Mouse (Mus musculus): ENCODE data around the gene Actn1. TPM values are rescaled to one million over a fixed set of nuclear protein-coding genes. Genes with fewer than 3 reads are reported as not detected.

The Actn1 gene
- total and polyA plus RNA-seq, 3 experiments, result 29.0 to 31.7 (median 30.6) TPM

DNA sequence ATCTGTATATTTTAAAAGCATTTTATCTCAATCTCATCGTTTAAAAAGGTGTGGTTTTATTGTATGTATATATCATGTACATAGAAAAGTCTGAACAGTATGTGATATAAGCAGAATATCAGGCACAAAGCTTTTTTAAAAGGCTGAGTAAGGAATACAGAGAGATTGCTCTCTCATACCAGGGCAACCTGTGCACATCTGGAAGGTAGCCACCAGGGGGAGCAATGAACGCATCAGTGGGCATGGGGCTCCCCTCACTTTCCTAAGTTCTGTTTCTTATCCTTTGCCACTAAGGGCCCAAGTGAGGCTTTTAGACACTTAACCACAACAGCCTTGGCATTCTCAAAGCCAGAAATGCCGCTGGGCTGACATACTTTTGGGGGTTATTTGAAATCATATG lies 61.7 kb downstream of the Actn1 start:
- Histone ChIP-seq H3K4me3 (no peak overlapping the region), H3K79me2 (replicated peaks; ENCODE audit: control insufficient read depth, insufficient read depth, low read length) (no peaks in the 10 kb centered on the region), H3K36me3 (ENCODE audit: control insufficient read depth, insufficient read depth, low read length) (no peaks in the 10 kb centered on the region), H3K4me1 (ENCODE audit: control insufficient read depth, insufficient read depth, low read length) (no peaks in the 10 kb centered on the region; the same call in 1 of the 2 replicates), H3K9ac (ENCODE audit: low read depth, low read length) (no peak overlapping the region), H3K27me3 (ENCODE audit: control insufficient read depth, insufficient read depth, low read length) (no peaks in the 10 kb centered on the region), H3K27ac (no peak overlapping the region)
- TF ChIP-seq EP300 (IDR thresholded peaks at IDR 0.05; ENCODE audit: insufficient read depth, low read depth, low read length), result peak; percentile 72
- no peak for TF ChIP-seq POLR2A (IDR thresholded peaks at IDR 0.05; ENCODE audit: insufficient read depth, low read depth, low read length)
- TF ChIP-seq CTCF (IDR thresholded peaks at IDR 0.05), result peak; percentile 99
- WGBS, result 16% methylated on average over 3 of the region's 3 CpGs
- DNase-seq, result peak; percentile 70 to 74
- intact Hi-C loops (cut with DNase I), result loop anchor here (1.0 to 2.0 kb wide), 4 partner anchors 30 to 178 kb away; no protein-coding TSS in a partner anchor

DNA sequence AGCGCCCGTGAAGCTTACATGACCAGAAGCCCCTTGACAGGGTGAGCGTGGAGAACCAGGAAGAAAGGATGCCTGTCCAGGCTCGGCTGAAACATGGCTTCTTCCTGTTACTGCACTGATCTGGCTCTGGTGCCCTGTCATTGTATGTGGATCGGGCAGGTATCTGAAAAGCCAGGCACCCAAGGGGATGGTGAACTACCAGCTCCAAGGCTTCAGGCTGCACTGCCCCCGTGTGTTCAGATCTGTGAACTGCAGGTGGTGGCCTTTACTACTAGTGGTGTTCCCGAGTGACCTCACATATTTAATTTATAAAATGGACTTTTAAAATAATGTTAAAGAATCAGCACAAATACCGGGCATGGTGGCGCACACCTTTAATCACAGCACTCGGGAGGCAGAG lies 62.8 kb downstream of the Actn1 start:
- H3K79me2 ChIP-seq (replicated peaks; ENCODE audit: control insufficient read depth, insufficient read depth, low read length), result no peaks in the 10 kb centered on the region
- H3K27me3 ChIP-seq (ENCODE audit: control insufficient read depth, insufficient read depth, low read length), result no peaks in the 10 kb centered on the region
- H3K27ac ChIP-seq, result no peak overlapping the region
- H3K9ac ChIP-seq (ENCODE audit: low read depth, low read length), result no peak overlapping the region
- intact Hi-C loops (cut with DNase I), result no loop called here
- H3K4me3 ChIP-seq, result no peak overlapping the region
- peak; percentile 25 to 59 for DNase-seq
- TF ChIP-seq CTCF (IDR thresholded peaks at IDR 0.05), result peak; percentile 80
- no peak for TF ChIP-seq EP300 (IDR thresholded peaks at IDR 0.05; ENCODE audit: insufficient read depth, low read depth, low read length)
- no peak for TF ChIP-seq POLR2A (IDR thresholded peaks at IDR 0.05; ENCODE audit: insufficient read depth, low read depth, low read length)
- WGBS, result 73% methylated on average over 10 of the region's 10 CpGs
- no peaks in the 10 kb centered on the region; the same call in 1 of the 2 replicates for H3K4me1 ChIP-seq (ENCODE audit: control insufficient read depth, insufficient read depth, low read length)
- no peaks in the 10 kb centered on the region for H3K36me3 ChIP-seq (ENCODE audit: control insufficient read depth, insufficient read depth, low read length)

DNA sequence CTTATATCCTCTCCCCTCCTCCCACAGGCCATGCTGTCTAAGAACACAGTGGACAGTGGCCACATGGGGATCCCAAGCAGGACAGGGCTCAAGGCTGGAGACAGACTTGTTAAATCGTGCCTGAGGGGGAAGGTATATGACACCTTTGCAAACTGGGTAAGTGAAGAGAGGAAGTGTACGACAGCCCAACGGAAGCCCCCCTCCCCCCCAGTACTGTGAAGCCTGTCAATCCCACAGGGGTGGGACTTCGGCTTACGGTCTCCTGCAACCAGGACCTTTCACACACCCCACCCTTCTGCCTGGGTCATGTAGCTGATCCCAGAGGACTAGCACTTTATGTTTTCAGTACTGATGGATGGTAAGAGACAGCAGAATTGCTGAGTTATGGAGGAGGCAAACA lies 68.4 kb downstream of the Actn1 start:
- Histone ChIP-seq H3K9ac (ENCODE audit: low read depth, low read length) (no peak overlapping the region), H3K36me3 (ENCODE audit: control insufficient read depth, insufficient read depth, low read length) (no peaks in the 10 kb centered on the region), H3K27me3 (ENCODE audit: control insufficient read depth, insufficient read depth, low read length) (no peaks in the 10 kb centered on the region), H3K4me1 (ENCODE audit: control insufficient read depth, insufficient read depth, low read length) (no peaks in the 10 kb centered on the region), H3K79me2 (replicated peaks; ENCODE audit: control insufficient read depth, insufficient read depth, low read length) (no peaks in the 10 kb centered on the region), H3K4me3 (no peak overlapping the region), H3K27ac (no peak overlapping the region)
- intact Hi-C loops (cut with DNase I), result no loop called here
- TF ChIP-seq CTCF (IDR thresholded peaks at IDR 0.05) (no peak), POLR2A (IDR thresholded peaks at IDR 0.05; ENCODE audit: insufficient read depth, low read depth, low read length) (no peak), EP300 (IDR thresholded peaks at IDR 0.05; ENCODE audit: insufficient read depth, low read depth, low read length) (no peak)
- 77% methylated on average over 5 of the region's 5 CpGs for WGBS
- DNase-seq, result no peak

DNA sequence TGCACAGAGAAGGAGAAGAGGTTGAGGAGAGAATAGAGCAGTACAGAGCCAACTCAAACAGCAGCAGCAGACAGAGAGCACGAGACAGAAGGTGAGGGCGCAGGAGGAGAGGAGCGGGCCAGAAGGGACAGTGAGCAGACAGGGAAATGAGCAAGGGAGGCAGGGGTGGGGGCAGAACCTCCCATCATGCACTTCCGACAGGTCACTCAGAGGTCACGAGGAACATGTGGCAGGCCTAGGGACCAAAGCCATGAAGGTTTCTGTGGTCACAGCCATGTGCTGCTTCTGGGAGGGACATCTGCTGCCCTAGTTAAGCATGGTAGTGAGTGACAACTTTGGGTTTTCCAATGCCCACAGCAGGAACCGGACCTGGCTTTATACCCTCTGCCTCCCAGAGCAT lies 68.8 kb downstream of the Actn1 start:
- H3K4me1 ChIP-seq (ENCODE audit: control insufficient read depth, insufficient read depth, low read length), result no peaks in the 10 kb centered on the region
- DNase-seq, result no peak
- 85% methylated on average over 6 of the region's 6 CpGs for WGBS
- intact Hi-C loops (cut with DNase I), result no loop called here
- TF ChIP-seq CTCF (IDR thresholded peaks at IDR 0.05) (no peak), POLR2A (IDR thresholded peaks at IDR 0.05; ENCODE audit: insufficient read depth, low read depth, low read length) (no peak), EP300 (IDR thresholded peaks at IDR 0.05; ENCODE audit: insufficient read depth, low read depth, low read length) (no peak)
- no peaks in the 10 kb centered on the region for H3K79me2 ChIP-seq (replicated peaks; ENCODE audit: control insufficient read depth, insufficient read depth, low read length)
- no peak overlapping the region for H3K4me3 ChIP-seq
- no peak overlapping the region for H3K9ac ChIP-seq (ENCODE audit: low read depth, low read length)
- no peaks in the 10 kb centered on the region for H3K27me3 ChIP-seq (ENCODE audit: control insufficient read depth, insufficient read depth, low read length)
- H3K27ac ChIP-seq, result no peak overlapping the region
- no peaks in the 10 kb centered on the region for H3K36me3 ChIP-seq (ENCODE audit: control insufficient read depth, insufficient read depth, low read length)

DNA sequence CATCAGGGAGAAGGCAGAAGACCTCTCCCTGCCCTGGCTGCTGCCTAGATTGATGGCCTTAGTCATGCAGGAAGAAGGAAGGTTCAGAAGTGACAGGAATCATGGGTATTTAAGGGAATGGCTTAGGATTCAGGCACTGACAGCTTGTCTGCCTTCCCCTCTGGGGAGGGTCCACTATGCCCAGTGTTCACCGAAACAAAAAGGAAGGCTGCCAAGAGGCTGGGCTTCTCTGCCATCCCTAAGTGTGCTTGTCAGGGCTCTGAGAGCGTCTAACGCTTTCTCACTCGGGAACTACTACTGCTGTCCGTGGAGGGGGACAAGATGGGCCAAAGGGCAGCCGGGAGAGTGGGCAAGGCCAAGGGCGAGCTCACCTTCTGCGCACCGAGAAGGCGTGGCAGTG lies 69.3 kb downstream of the Actn1 start:
- Histone ChIP-seq H3K36me3 (ENCODE audit: control insufficient read depth, insufficient read depth, low read length) (no peaks in the 10 kb centered on the region), H3K79me2 (replicated peaks; ENCODE audit: control insufficient read depth, insufficient read depth, low read length) (no peaks in the 10 kb centered on the region), H3K4me3 (no peak overlapping the region), H3K27me3 (ENCODE audit: control insufficient read depth, insufficient read depth, low read length) (no peaks in the 10 kb centered on the region), H3K4me1 (ENCODE audit: control insufficient read depth, insufficient read depth, low read length) (no peaks in the 10 kb centered on the region), H3K27ac (no peak overlapping the region), H3K9ac (ENCODE audit: low read depth, low read length) (no peak overlapping the region)
- TF ChIP-seq POLR2A (IDR thresholded peaks at IDR 0.05; ENCODE audit: insufficient read depth, low read depth, low read length) (no peak), CTCF (IDR thresholded peaks at IDR 0.05) (no peak), EP300 (IDR thresholded peaks at IDR 0.05; ENCODE audit: insufficient read depth, low read depth, low read length) (no peak)
- DNase-seq, result no peak
- WGBS, result 93% methylated on average over 10 of the region's 10 CpGs
- intact Hi-C loops (cut with DNase I), result no loop called here

DNA sequence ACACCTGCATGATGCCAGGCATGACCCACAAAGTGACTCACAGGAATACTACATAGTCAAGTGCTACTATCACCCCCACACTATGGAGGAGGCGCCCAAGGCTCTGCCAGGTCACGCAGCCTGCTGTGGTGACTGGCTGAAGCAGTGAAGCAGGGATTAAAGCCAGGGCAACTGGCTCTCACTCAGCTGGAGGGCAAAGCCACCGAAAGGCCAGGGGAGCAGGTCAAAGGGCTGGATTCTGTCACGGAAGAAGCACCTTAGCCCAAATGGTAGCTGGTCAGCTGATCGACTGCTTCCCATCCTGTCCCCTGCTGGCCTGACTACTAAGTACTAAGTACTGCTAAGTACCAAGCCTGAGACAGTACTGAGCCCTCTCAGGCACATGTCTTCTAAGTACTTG lies 76.1 kb downstream of the Actn1 start:
- no peaks in the 10 kb centered on the region for H3K4me1 ChIP-seq (ENCODE audit: control insufficient read depth, insufficient read depth, low read length)
- intact Hi-C loops (cut with DNase I), result no loop called here
- no peaks in the 10 kb centered on the region for H3K36me3 ChIP-seq (ENCODE audit: control insufficient read depth, insufficient read depth, low read length)
- no peak overlapping the region for H3K4me3 ChIP-seq
- no peaks in the 10 kb centered on the region for H3K27me3 ChIP-seq (ENCODE audit: control insufficient read depth, insufficient read depth, low read length)
- H3K27ac ChIP-seq, result no peak overlapping the region
- TF ChIP-seq CTCF (IDR thresholded peaks at IDR 0.05), result no peak
- TF ChIP-seq POLR2A (IDR thresholded peaks at IDR 0.05; ENCODE audit: insufficient read depth, low read depth, low read length), result no peak
- no peak for TF ChIP-seq EP300 (IDR thresholded peaks at IDR 0.05; ENCODE audit: insufficient read depth, low read depth, low read length)
- 88% methylated on average over 5 of the region's 5 CpGs for WGBS
- no peak overlapping the region for H3K9ac ChIP-seq (ENCODE audit: low read depth, low read length)
- no peaks in the 10 kb centered on the region for H3K79me2 ChIP-seq (replicated peaks; ENCODE audit: control insufficient read depth, insufficient read depth, low read length)
- DNase-seq, result no peak

Data from heart, adult 2 months (tissue).